Comparison of ENCODE assay signal across 9 mouse cellular contexts in the genomic region with DNA sequence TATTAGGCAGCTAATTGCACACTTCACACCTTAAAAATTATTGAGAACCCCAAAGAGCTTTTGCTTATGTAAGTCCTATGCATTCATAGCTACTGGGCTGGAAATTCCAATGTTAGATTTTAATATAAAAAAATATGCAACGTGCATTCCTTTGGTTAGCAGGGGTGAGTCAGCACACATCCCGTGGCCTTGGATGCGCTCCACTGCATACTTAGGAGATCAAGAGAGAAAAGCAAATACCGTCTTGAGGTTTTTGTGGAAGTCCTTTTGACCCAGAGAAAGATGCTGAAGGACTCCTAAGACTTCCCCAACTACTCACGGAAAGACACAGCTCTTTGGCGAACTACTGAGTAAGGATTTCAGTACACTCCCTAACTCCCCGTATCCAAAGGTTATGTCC. TPM values are rescaled to one million over a fixed set of nuclear protein-coding genes. Genes with fewer than 3 reads are reported as not detected.
DNase-seq lines count a peak whose midpoint lies in the region; ATAC-seq and TF ChIP-seq lines count a peak whose summit lies in the region.
"Had no signal": no experiment of that assay in that cellular context is flagged by ENCODE, and none has a peak within 500 bp of the region (broad histone marks: within the 10 kb centered on the region; RNA-seq: fewer than 3 reads in every experiment).

No protein-coding gene starts in this region.

- no peak overlapping the region for H3K4me3 ChIP-seq in lung, postnatal 0 days (ENCODE audit: low read depth, low read length)
- H3K4me3 ChIP-seq in lung, adult 2 months (replicated peaks; ENCODE audit: extremely low read depth, low read depth, low read length), result no peak overlapping the region
- 0 out of 2 replicates have a peak overlapping the region, but pooled peaks have one; percentile 33 for H3K4me3 ChIP-seq in neural tube, embryonic 15.5 days (replicated peaks)
- H3K4me3 ChIP-seq in stomach, postnatal 0 days (ENCODE audit: low read depth, low read length), result no peak overlapping the region
- H3K4me3 ChIP-seq: limb, embryonic 13.5 days had no signal

- no peaks in the 10 kb centered on the region for H3K36me3 ChIP-seq in lung, postnatal 0 days (ENCODE audit: insufficient read depth, low read length)
- no peaks in the 10 kb centered on the region for H3K36me3 ChIP-seq in neural tube, embryonic 15.5 days
- no peaks in the 10 kb centered on the region for H3K36me3 ChIP-seq in stomach, postnatal 0 days (ENCODE audit: control insufficient read depth, insufficient read depth, low read length)
- H3K36me3 ChIP-seq: limb, embryonic 13.5 days had no signal

- TF ChIP-seq POLR2A in lung, adult 2 months (IDR thresholded peaks at IDR 0.05; ENCODE audit: borderline replicate concordance, extremely low read depth, low read depth, low read length), result no peak

- no peaks in the 10 kb centered on the region for H3K27me3 ChIP-seq in lung, postnatal 0 days (replicated peaks; ENCODE audit: insufficient read depth, low read length)
- no peaks in the 10 kb centered on the region for H3K27me3 ChIP-seq in neural tube, embryonic 15.5 days (replicated peaks)
- H3K27me3 ChIP-seq in stomach, postnatal 0 days (ENCODE audit: control insufficient read depth, insufficient read depth, low read length), result no peaks in the 10 kb centered on the region
- H3K27me3 ChIP-seq: limb, embryonic 13.5 days had no signal

- H3K9ac ChIP-seq in lung, postnatal 0 days (replicated peaks; ENCODE audit: low read depth), result no peak overlapping the region
- no peak overlapping the region for H3K9ac ChIP-seq in neural tube, embryonic 15.5 days (replicated peaks)
- H3K9ac ChIP-seq in stomach, postnatal 0 days (ENCODE audit: low read length), result no peak overlapping the region
- H3K9ac ChIP-seq: limb, embryonic 13.5 days had no signal

- no peak overlapping the region for H3K27ac ChIP-seq in lung, postnatal 0 days (ENCODE audit: low read length)
- H3K27ac ChIP-seq in neural tube, embryonic 15.5 days (replicated peaks), result no peak overlapping the region; the same call in 1 of the 2 replicates
- no peak overlapping the region for H3K27ac ChIP-seq in stomach, postnatal 0 days (replicated peaks)
- H3K27ac ChIP-seq: limb, embryonic 13.5 days had no signal

- H3K9me3 ChIP-seq in lung, postnatal 0 days (ENCODE audit: low read length), result no peaks in the 10 kb centered on the region
- H3K9me3 ChIP-seq in neural tube, embryonic 15.5 days (replicated peaks), result no peaks in the 10 kb centered on the region
- H3K9me3 ChIP-seq in stomach, postnatal 0 days (ENCODE audit: control insufficient read depth, low read length), result no peaks in the 10 kb centered on the region
- H3K9me3 ChIP-seq: limb, embryonic 13.5 days had no signal

- H3K4me2 ChIP-seq in lung, postnatal 0 days (replicated peaks; ENCODE audit: low read depth, low read length), result no peak overlapping the region
- H3K4me2 ChIP-seq in neural tube, embryonic 15.5 days, result peak overlapping the region; percentile 52
- H3K4me2 ChIP-seq in stomach, postnatal 0 days (replicated peaks; ENCODE audit: low read depth), result no peak overlapping the region

- no peaks in the 10 kb centered on the region for H3K4me1 ChIP-seq in lung, postnatal 0 days (ENCODE audit: insufficient read depth, low read depth, low read length)
- H3K4me1 ChIP-seq in lung, adult 2 months (ENCODE audit: control insufficient read depth, insufficient read depth, low read length), result no peaks in the 10 kb centered on the region
- H3K4me1 ChIP-seq in neural tube, embryonic 15.5 days, result no peaks in the 10 kb centered on the region; the same call in 1 of the 2 replicates
- no peaks in the 10 kb centered on the region for H3K4me1 ChIP-seq in stomach, postnatal 0 days (replicated peaks; ENCODE audit: control insufficient read depth, insufficient read depth)
- H3K4me1 ChIP-seq: limb, embryonic 13.5 days had no signal

- no peak for TF ChIP-seq EP300 in lung, postnatal 0 days (IDR thresholded peaks at IDR 0.05)
- no peak for TF ChIP-seq EP300 in stomach, postnatal 0 days (optimal IDR thresholded peaks at IDR 0.05)

- ATAC-seq in lung, postnatal 0 days, result no peak
- no peak; the same call in 1 of the 2 replicates for ATAC-seq in neural tube, embryonic 15.5 days (ENCODE audit: low FRiP score)
- no peak for ATAC-seq in stomach, postnatal 0 days (ENCODE audit: low FRiP score, low TSS enrichment)

- no peak for TF ChIP-seq CTCF in lung, postnatal 0 days (IDR thresholded peaks at IDR 0.05)
- TF ChIP-seq CTCF in lung, adult 2 months (IDR thresholded peaks at IDR 0.05; ENCODE audit: insufficient read depth, low read length), result no peak
- TF ChIP-seq CTCF in stomach, postnatal 0 days (IDR thresholded peaks at IDR 0.05; ENCODE audit: low read depth), result no peak

- DNase-seq in lung, postnatal 0 days (ENCODE audit: low spot score), result peak; percentile 33
- DNase-seq in lung, adult 2 months, result no peak
- DNase-seq in adrenal gland, postnatal 25 days, result peak; percentile 54
- peak; percentile 44 for DNase-seq in kidney, adult 9 months
- DNase-seq in stomach, postnatal 0 days (ENCODE audit: low spot score), result no peak
- DNase-seq in urinary bladder, postnatal 14 days (ENCODE audit: low spot score), result no peak

- 57% methylated on average over 7 of the region's 7 CpGs for WGBS in lung, postnatal 0 days
- WGBS in lung, adult 2 months, result 53% methylated on average over 7 of the region's 7 CpGs
- 83% methylated on average over 7 of the region's 7 CpGs for WGBS in neural tube, embryonic 15.5 days
- WGBS in stomach, postnatal 0 days, result 56% methylated on average over 7 of the region's 7 CpGs

RNA-seq across cellular contexts. Expression of a gene that starts 8.1 kb away (rescaled TPM):
- polyA plus RNA-seq in lung, postnatal 0 days (2015; fragmentation: Nextera tagmentation; extraction: Ambion mirVana), result 1.5 and 2.2 TPM in 2 replicates
- polyA plus RNA-seq in lung, adult 2 months (2012; rRNA removed), result 4.6 and 5.9 TPM in 2 replicates
- total RNA-seq in adrenal gland, postnatal 25 days (2021), result 13.8 and 17.3 TPM in 2 replicates
- 0.40 and 0.69 TPM in 2 replicates for polyA plus RNA-seq in neural tube, embryonic 15.5 days (2015; fragmentation: Nextera tagmentation; extraction: Ambion mirVana)
- polyA plus RNA-seq in stomach, postnatal 0 days (2015; fragmentation: Nextera tagmentation; extraction: Ambion mirVana), result 1.4 and 1.6 TPM in 2 replicates

RNA-seq across cellular contexts. Expression of a gene that starts 20.3 kb away (rescaled TPM):
- polyA plus RNA-seq in lung, postnatal 0 days (2015; fragmentation: Nextera tagmentation; extraction: Ambion mirVana), result 0.31 and 0.88 TPM in 2 replicates
- polyA plus RNA-seq in lung, adult 2 months (2012; rRNA removed), result 3.2 and 9.1 TPM in 2 replicates
- total RNA-seq in adrenal gland, postnatal 25 days (2021), result 64.4 and 98.3 TPM in 2 replicates
- 135 and 160 TPM in 2 replicates for polyA plus RNA-seq in neural tube, embryonic 15.5 days (2015; fragmentation: Nextera tagmentation; extraction: Ambion mirVana)
- polyA plus RNA-seq in stomach, postnatal 0 days (2015; fragmentation: Nextera tagmentation; extraction: Ambion mirVana), result 1.2 and 1.5 TPM in 2 replicates

RNA-seq across cellular contexts. Expression of a gene that starts 27.4 kb away (rescaled TPM):
- polyA plus RNA-seq in lung, postnatal 0 days (2015; fragmentation: Nextera tagmentation; extraction: Ambion mirVana), result 23.2 and 24.7 TPM in 2 replicates
- 47.2 and 58.0 TPM in 2 replicates for polyA plus RNA-seq in lung, adult 2 months (2012; rRNA removed)
- 24.5 and 28.5 TPM in 2 replicates for total RNA-seq in adrenal gland, postnatal 25 days (2021)
- 0.31 and 1.4 TPM in 2 replicates for polyA plus RNA-seq in neural tube, embryonic 15.5 days (2015; fragmentation: Nextera tagmentation; extraction: Ambion mirVana)
- polyA plus RNA-seq in stomach, postnatal 0 days (2015; fragmentation: Nextera tagmentation; extraction: Ambion mirVana), result 15.0 and 15.1 TPM in 2 replicates

RNA-seq across cellular contexts. Expression of a gene that starts 57.3 kb away (rescaled TPM):
- polyA plus RNA-seq in lung, postnatal 0 days (2015; fragmentation: Nextera tagmentation; extraction: Ambion mirVana), result 18.7 and 18.8 TPM in 2 replicates
- 58.4 and 101 TPM in 2 replicates for polyA plus RNA-seq in lung, adult 2 months (2012; rRNA removed)
- 36.5 and 38.0 TPM in 2 replicates for total RNA-seq in adrenal gland, postnatal 25 days (2021)
- 1.1 and 2.8 TPM in 2 replicates for polyA plus RNA-seq in neural tube, embryonic 15.5 days (2015; fragmentation: Nextera tagmentation; extraction: Ambion mirVana)
- polyA plus RNA-seq in stomach, postnatal 0 days (2015; fragmentation: Nextera tagmentation; extraction: Ambion mirVana), result 16.9 and 18.0 TPM in 2 replicates
- total RNA-seq: megakaryocyte progenitor cell, adult 5-6 weeks had no signal

Comparison
In these comparisons a context has a peak if more than half of its experiments do, and no peak if none do; other contexts are left out.
1. DNase-seq: peak in lung, postnatal 0 days (single experiment), adrenal gland, postnatal 25 days (single experiment) and kidney, adult 9 months (single experiment); none in lung, adult 2 months (single experiment), stomach, postnatal 0 days (single experiment) and urinary bladder, postnatal 14 days (single experiment).
2. RNA of a gene that starts 20.3 kb away (polyA plus RNA-seq): 135 to 160 TPM in neural tube, embryonic 15.5 days; 3.2 to 9.1 TPM in lung, adult 2 months, 1.2 to 1.5 TPM in stomach, postnatal 0 days and 0.31 to 0.88 TPM in lung, postnatal 0 days; every median in the first group is over 10 times any median in the second.